Mouse (Mus musculus) hindbrain, embryonic 16.5 days (tissue): ENCODE data around the gene Fam131a. TPM values are rescaled to one million over a fixed set of nuclear protein-coding genes. Genes with fewer than 3 reads are reported as not detected.

Source experiments
- ATAC-seq: fragments of 200-750 bp; cut with Nextera tagmentation; 2 replicates; pipeline ENCODE4 v1.8.0; 2017; ENCODE audit warnings: moderate TSS enrichment, moderate library complexity
- H3K27ac ChIP-seq: fragments of 300-500 bp; sonication (generic); 2 replicates; pipeline ENCODE4 v1.5.1; 2014; ENCODE audit warnings: low read depth, mild to moderate bottlenecking, control low read depth, low read length, moderate library complexity
- H3K27me3 ChIP-seq: fragments of 300-500 bp; sonication (generic); replicated peaks from 2 replicates; pipeline ENCODE4 v1.6.1; 2014; ENCODE audit warnings: low read length; ENCODE audit not compliant: control insufficient read depth, insufficient read depth
- H3K36me3 ChIP-seq: fragments of 300-500 bp; sonication (generic); 2 replicates; pipeline ENCODE4 v1.6.1; 2014; ENCODE audit warnings: mild to moderate bottlenecking, low read length, moderate library complexity, mixed read lengths; ENCODE audit not compliant: control insufficient read depth, insufficient read depth
- H3K4me1 ChIP-seq: fragments of 300-500 bp; sonication (generic); 2 replicates; pipeline ENCODE4 v1.6.1; 2014; ENCODE audit warnings: low read depth, low read length; ENCODE audit not compliant: control insufficient read depth, insufficient read depth
- H3K4me2 ChIP-seq: fragments of 300-500 bp; sonication (generic); 2 replicates; pipeline ENCODE4 v1.6.1; 2014; ENCODE audit warnings: mild to moderate bottlenecking, low read length, control low read depth, moderate library complexity
- H3K4me3 ChIP-seq: fragments of 300-500 bp; sonication (generic); 2 replicates; pipeline ENCODE4 v1.5.1; 2014; ENCODE audit warnings: mild to moderate bottlenecking, low read length, control low read depth, moderate library complexity
- H3K9ac ChIP-seq: fragments of 300-500 bp; sonication (generic); 2 replicates; pipeline ENCODE4 v1.6.1; 2014; ENCODE audit warnings: low read depth, mild to moderate bottlenecking, control low read depth, low read length, moderate library complexity
- H3K9me3 ChIP-seq: fragments of 300-500 bp; sonication (generic); 2 replicates; pipeline ENCODE4 v1.6.1; 2014; ENCODE audit warnings: mild to moderate bottlenecking, low read length, moderate library complexity; ENCODE audit not compliant: control insufficient read depth
- WGBS: fragments of 180-500 bp; shearing (Covaris S2); extraction: QIAGEN DNeasy Blood & Tissue Kit; methylation state at CpG from one replicate; pipeline ENCODE4 v1.1.7; 2014; 5-methylcytosine and 5-hydroxymethylcytosine counted together
- polyA plus RNA-seq: library from polyadenylated mRNA; unstranded; fragments of >200 nt; fragmentation: Nextera tagmentation; extraction: Ambion mirVana; gene quantifications from 2 replicates; pipeline ENCODE4 v1.2.1, GENCODE M21; 2015

Gene Fam131a
- polyA plus RNA-seq, 1 experiment from 2014 or later, result 56.7 TPM

DNA sequence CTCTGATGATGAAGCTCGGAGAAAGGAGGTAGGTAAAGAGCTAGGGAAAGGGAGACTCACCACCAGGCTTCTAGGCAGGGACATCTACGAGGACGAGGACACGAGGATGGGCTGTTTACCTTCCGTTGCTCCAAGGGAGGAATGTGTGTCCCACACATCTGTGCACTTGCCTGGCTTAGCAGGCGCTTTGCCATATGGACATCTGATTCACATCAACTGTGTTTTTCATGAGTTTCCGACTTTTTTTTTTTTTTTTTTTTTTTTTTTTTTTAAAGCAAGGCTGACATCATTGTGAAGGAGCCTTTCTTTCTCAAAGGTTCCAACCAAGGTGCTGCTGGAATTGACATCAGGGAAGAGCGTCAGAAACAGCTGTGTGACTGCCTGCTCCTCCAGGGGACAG is 57.5 kb downstream of the Fam131a start:
- Histone ChIP-seq H3K4me2 (no peak overlapping the region), H3K27ac (no peak overlapping the region), H3K4me1 (no peaks in the 10 kb centered on the region), H3K9me3 (no peaks in the 10 kb centered on the region), H3K27me3 (no peaks in the 10 kb centered on the region; the same call in 1 of the 2 replicates), H3K9ac (no peak overlapping the region), H3K36me3 (no peaks in the 10 kb centered on the region), H3K4me3 (no peak overlapping the region)
- WGBS, result 64% methylated on average over 8 of the region's 8 CpGs
- no peak for ATAC-seq

Other genes with a start within 250 kb of the Fam131a start
- gene Eif2b5, start 194.4 kb upstream of the Fam131a start, polyA plus RNA-seq, result 97.3 and 104 TPM in 2 replicates
- gene Dvl3, start 176.3 kb upstream of the Fam131a start, polyA plus RNA-seq, result 28.5 and 40.4 TPM in 2 replicates
- 1,253 and 1,320 TPM in 2 replicates for gene Ap2m1, start 157.8 kb upstream of the Fam131a start, polyA plus RNA-seq
- gene Abcf3, start 144.7 kb upstream of the Fam131a start, polyA plus RNA-seq, result 81.0 and 90.7 TPM in 2 replicates
- gene Vwa5b2, start 103.8 kb upstream of the Fam131a start, polyA plus RNA-seq, result 31.9 and 36.8 TPM in 2 replicates
- gene Eef1akmt4, start 81.6 kb upstream of the Fam131a start, polyA plus RNA-seq, result 8.5 and 10.9 TPM in 2 replicates
- gene Gm49333, start 81.6 kb upstream of the Fam131a start, polyA plus RNA-seq, result not detected in 2 replicates
- gene Alg3, start 81.5 kb upstream of the Fam131a start, polyA plus RNA-seq, result 43.9 and 44.7 TPM in 2 replicates
- gene Camk2n2, start 72.0 kb upstream of the Fam131a start, polyA plus RNA-seq, result 43.1 and 44.2 TPM in 2 replicates
- gene Ece2, start 63.4 kb upstream of the Fam131a start, polyA plus RNA-seq, result 17.4 and 18.6 TPM in 2 replicates
- 372 and 378 TPM in 2 replicates for gene Psmd2, start 41.6 kb upstream of the Fam131a start, polyA plus RNA-seq
- 133 and 143 TPM in 2 replicates for gene Eif4g1, start 24.9 kb upstream of the Fam131a start, polyA plus RNA-seq
- 87.7 and 94.6 TPM in 2 replicates for gene Polr2h, start 24.4 kb downstream of the Fam131a start, polyA plus RNA-seq
- gene Clcn2, start 24.5 kb downstream of the Fam131a start, polyA plus RNA-seq, result 24.9 and 26.8 TPM in 2 replicates
- 7.3 and 7.5 TPM in 2 replicates for gene Chrd, start 39.9 kb downstream of the Fam131a start, polyA plus RNA-seq
- gene Thpo, start 41.3 kb downstream of the Fam131a start, polyA plus RNA-seq, result 0.93 and 1.4 TPM in 2 replicates